Mouse (Mus musculus) layer of hippocampus, adult 18-20 months (tissue): ENCODE data around the gene Exd2. TPM values are rescaled to one million over a fixed set of nuclear protein-coding genes. Genes with fewer than 3 reads are reported as not detected.
"Not testable (repeated sequence)": the region's sequence is repeated elsewhere in the genome, so short reads cannot be mapped to it uniquely, and the experiment has no call there.

Source experiments
- DNase-seq, 2 experiments: peaks; one replicate each; pipeline ENCODE4 v3.0.0; 2022; ENCODE audit warnings: low spot score in 2 of 2
- long read RNA-seq: library from polyadenylated mRNA; stranded (forward); transcript quantifications from one replicate; pipeline ENCODE4 v2.0.0, GENCODE M21; 2021
- total RNA-seq, 2 experiments: library from RNA; stranded (reverse); gene quantifications; 2 replicates each; pipeline ENCODE4 v1.2.3; 2021

Gene Exd2
- 10 to 100 TPM; 92.1 to 92.7 TPM for total RNA-seq
- long read RNA-seq, full-length matches to known transcripts: 88 of 135 reads
- long read RNA-seq, partial matches to known transcripts: 4 of 135 reads
- long read RNA-seq, other reads (novel, unspliced or antisense): 43 of 135 reads

DNA sequence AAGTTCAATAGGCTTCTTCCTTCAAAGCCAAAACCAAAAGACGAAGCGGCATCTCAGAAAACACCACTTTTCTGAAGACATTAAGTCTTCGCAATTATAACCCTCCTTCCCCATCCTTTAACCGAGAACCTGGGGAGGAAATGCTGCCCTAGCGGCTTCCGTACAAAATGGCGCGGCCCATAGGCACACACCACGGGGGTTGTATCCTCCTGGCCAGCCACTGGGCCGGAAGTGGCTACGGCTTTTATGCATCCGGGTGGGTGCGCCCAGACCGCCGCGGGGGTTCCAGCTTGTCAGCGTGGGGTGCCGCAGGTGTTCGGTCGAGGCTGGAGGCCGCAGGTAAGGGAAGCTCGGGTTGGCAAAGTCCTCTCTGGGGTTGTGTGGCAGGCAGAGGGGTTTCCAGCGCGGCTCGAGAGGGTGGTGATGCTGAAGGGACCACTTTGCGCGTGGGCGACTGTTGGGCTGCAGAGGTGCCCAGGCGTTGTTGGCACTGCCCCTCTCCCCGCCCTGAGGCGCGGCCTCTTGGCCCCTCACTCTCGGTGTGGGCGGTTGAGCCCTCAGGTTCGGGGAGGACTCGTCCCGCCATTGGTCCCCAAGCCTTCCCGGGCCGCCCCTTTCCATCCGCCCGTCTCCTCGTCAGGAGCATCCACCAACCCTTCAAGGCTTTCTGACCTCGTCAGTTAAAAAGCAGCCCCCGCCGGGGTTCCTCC, at the start of gene Exd2:
Exd2 (plus strand) TSS at position 154 of the 710 bp plus-strand sequence.
- DNase-seq: peak; percentile 89 to 95

DNA sequence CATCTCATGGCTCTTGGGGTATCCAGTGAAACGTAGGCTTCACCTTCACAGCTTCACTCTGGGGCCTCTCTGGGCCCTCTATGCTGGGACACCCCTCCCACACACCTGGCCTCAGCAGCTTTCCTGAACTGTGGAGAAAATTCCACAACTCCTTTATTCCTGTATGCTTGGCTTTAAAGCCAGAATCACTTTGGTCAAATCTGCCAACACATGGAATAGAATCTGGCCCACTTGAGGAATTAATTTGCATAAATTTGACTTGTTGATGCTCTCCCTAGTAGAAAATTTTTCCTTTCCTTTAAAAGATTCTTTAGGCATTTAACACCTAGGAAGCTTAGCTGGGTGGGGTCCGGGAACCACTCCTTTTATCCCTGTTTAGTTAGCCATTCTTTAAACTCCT, 47.8 kb upstream of the Exd2 start:
- DNase-seq: no peak

- DNase-seq: no peak
These were observed 35.2 kb upstream of the Exd2 start for GRCm38 (mm10) chr12:80427683-80428082.

DNA sequence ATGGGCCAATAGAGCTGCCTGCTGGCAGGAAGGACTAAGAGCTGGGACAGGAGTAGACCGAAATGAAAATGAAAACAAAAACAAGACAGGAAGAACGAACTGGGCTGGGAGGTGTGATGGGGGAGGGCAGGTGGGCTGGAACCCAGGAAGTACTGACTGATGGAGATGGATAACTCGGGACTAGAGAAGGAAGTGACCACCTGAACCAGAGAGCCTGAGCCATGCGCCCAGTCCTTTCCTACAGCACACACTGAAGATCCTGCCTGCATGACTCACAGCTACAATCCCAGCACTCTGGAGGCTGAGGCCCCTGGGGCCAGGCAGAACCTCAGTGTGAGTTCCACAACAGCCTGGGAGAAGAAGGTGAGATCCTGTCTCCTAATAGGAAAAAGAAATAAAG, 29.6 kb upstream of the Exd2 start:
- no peak for DNase-seq

- peak in 1 of 2 experiments; percentile 28 for DNase-seq
These were observed 28.3 kb upstream of the Exd2 start for GRCm38 (mm10) chr12:80434601-80434960.

DNA sequence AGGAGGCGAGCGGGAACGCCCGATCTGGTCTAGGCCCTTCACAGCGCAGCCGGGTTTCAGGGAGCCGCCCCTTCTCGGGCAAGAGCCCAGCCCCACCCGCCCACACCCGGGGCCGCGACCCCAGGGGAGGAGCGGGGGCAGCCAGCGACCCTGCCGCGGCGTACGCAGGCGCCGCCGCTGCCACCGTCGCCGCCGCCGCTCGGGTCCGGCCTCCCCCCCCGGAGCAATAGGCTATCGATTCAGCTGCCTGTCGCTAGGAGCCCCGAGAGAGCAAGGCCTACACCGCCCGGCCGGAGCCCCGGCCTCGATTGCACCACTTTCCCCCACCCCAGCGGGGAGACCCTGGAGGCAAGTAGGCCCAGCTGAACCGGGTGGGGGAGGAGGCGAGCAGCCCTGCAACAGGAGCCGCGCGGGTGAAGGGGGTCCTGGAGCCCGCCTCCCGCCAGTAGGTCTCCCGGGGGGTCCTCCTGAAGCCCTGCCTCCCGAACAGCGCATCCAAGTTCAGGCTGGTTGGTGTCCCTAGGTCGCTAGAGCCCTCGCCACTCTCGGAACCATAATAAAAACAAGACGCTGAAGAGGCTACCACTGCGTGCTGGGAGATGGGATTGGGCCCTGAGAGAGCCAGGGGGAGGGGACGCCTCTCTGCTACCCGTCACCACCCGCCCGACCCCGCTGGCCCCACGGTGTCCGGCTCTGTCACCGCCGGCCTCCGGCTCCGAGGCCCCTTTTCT, 27.8 kb upstream of the Exd2 start:
- DNase-seq: peak; percentile 56 to 61

- DNase-seq: no peak
These were observed 27.0 kb upstream of the Exd2 start for GRCm38 (mm10) chr12:80435887-80436286.

DNA sequence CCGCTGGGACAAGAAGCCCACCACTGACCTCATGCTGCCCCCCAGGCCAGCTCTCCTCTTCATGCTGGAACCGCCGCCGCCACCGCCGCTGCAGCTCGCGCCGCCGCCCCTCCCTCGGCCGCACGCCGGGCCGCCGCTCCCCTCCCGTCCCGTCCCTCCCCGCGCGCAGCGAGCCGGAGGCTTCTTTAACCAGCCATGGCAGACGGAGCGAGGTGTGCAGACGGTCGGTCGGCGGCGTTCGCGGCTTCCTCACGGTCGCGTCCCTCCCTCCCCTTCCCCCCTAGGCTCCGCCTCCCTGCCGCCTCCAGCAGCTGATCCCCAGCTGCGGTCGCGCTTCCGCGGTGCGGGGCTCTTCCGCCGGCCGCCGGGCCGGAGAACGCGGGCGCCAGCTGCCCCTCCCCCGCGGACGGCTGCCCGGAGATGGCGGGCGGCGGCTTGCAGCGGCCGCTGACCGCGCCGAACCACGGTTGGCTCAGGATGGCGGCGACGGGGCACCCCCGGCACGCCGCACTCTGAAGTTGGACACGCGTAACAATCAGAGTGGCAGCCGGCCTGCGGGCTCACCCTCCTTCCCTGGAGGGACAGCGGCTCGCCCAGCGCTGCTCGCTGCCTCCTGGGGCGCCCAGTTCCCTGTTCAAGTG, 26.4 kb upstream of the Exd2 start, which contains the start of gene Dcaf5:
Dcaf5 (minus strand) TSS at position 266 of the 641 bp plus-strand sequence.
- DNase-seq: peak; percentile 68 to 85

DNA sequence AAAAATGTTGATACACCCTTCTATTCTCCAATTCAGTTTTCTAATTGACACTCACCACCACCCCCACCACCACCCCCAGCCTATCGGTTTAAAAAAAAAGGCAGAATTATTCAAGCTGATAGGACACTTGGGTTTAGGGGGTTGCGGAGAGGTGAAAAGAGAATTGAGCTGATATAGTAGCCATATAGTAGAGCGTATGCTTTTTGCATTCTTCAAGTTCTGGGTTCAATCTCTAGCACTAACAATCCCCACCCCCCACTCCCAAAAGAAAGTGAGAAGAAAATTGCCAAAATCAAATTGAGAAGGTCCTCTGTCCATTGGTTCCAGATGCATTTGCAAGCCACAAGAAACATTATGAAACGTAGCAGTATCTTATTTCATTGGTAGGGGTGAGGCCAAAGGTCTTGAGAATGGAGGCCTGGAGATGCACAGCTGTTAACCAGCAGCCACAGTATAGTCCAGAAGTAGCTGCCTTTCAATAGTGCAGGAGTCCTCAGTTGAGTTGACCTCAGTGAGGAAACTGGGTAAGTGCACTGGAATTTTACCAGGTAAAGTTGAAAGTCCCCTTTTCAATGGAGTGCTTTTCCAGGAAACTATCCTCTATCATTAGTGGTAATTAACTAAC, 25.7 kb upstream of the Exd2 start:
- DNase-seq: no peak

DNA sequence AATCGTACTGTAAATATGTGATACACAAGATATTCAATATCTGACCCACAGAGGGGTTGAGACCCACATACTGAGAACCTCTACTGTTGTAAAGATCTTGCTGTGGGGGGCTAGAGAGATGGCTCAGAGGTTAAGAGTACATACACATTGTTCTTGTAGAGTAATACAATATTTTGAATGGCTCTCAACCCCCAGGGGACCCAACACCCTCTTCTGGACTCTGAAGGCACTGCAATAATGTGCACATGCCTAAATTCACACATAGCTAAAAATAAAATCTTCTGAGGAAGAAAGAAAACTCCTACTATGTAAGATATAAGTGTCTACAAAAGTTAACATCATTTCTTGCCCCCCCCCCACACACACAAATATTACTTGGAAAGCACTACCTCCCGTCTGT, 21.9 kb upstream of the Exd2 start:
- no peak for DNase-seq

DNA sequence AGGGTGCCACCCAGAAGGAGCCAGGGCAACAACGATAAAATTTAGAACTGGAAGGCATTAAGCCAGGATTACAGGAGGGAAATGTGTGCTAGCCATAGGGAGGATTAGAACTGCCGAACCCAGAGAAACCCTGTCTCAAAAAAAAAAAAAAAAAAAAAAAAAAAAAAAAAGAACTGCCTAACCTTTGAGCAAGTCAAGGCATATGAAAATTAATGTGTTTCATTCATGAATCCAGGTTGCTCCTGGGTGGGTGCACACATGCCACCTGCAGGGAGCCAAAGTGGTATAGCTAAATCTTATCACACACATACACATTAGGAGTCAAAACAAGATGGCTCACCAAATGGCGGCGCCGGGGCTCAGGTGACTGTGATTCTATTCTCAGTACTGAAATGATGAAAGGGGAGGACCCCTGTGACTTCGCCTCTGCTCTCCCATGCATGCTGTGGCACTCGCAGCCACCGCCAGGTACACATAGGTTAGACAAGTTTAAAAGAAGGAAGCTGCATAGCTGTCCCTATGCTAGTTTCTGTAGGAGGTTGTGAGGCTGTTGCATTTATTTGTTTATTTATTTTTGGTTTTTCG, 18.3 kb upstream of the Exd2 start:
- no peak for DNase-seq

- no peak for DNase-seq
These were observed 9.4 kb upstream of the Exd2 start for GRCm38 (mm10) chr12:80453506-80453905.

DNA sequence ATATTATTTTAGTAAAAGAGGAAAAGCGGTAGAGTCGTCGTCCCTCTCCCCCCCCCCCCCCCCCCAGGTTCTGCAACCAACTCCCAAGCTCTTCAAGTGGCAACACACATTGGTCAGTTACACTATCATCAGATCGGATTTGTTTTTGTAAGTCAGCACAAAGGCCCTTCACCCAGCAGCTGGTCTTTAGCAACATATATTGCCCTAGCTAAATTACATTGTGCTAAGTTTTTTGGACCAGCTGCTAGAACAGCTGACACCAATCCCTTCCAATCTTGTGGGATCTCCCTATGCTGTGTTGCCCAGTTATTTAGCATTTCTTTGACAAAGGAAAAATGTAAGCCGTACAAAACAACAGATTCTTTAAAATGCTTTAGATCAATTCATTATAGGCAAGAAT, 4.9 kb upstream of the Exd2 start:
- no peak for DNase-seq

DNA sequence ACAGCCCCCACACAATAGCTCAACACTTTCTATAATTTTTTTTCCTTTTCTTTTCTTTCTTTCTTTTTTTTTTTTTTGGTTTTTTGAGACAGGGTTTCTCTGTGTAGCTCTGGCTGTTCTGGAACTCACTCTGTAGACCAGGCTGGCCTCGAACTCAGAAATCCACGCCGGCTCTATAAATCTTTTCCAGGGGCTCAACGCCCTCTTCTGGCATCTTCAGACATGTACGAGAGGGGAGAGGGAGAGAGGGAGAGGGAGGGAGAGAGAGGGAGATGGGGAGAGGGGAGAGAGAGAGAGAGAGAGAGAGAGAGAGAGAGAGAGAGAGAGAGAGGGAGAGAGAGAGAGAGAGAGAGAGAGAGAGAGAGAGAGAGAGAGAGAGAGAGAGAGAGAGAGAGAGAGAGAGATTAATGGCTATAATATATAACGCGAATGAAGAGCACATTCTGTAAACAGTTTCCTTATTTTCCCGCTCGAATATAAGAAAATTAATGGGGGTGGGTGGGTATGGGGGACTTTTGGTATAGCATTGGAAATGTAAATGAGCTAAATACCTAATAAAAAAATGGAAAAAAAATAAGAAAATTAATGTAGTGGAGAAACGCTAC, 501 bp upstream of the Exd2 start:
- not testable (repeated sequence) for DNase-seq

- DNase-seq: peak in 1 of 2 experiments; percentile 24
These were observed 873 bp downstream of the Exd2 start for GRCm38 (mm10) chr12:80463666-80464269.

DNA sequence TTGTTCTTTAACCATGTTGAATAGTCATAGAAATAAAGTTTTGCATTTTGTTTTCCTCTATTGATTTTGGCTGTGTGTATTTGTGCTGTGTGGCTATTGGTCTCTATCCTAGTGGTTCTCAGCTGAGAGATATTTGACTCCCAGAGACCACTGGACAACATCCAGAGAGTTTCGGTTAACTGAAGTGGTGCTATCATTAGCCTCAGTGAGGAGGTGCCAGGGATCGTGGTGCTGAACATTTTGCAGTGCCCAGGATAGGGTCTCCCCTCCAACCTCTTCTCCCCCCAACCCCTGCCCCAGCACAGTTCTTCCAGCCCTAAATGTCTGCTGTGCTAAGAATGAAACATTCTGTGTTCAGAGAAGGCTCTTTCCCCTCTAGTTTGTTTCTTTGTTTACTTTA, 7.3 kb downstream of the Exd2 start:
- DNase-seq: no peak

GRCm38 (mm10) chr12:80471926-80472325, 9.0 kb downstream of the Exd2 start:
- DNase-seq: no peak

DNA sequence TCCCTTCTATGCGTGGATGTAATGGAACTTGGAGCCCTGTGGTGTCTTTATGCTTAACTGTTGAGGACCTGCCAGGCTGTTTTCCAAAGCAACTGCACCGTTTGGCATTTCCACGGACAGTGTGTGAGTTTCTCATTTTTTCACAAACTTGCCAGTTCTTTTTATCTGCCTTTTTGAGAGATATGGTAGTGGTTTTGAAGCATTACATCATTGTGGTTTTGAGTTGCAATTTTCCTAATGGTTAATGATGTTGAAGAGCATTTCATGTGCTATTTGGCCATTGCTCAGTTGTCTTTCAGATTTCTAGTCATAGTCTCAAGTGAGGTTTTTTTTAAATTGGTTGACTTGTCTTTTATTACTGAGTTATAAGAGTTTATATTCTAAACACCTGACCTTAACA, 10.8 kb downstream of the Exd2 start:
- DNase-seq: no peak

DNA sequence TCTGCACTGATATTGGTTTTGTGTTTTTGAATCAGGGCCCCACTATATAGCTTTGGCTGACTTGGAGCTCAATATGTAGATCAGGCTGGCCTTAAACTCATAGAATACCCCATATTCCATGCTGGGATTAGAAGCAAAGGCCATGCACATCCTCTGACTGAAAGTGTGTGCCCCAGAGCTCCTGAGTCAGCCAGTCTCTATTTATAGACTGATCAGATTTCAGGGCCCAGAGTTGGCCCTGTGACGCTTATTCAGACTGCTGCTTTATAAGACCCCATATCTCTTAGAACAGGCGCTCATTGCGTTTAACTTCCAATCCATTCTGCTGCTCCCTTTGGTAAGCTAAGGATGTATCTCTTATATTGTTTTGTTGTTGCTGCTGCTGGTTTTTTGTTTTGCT, 17.1 kb downstream of the Exd2 start:
- no peak for DNase-seq

GRCm38 (mm10) chr12:80483397-80483796, 20.5 kb downstream of the Exd2 start:
- DNase-seq: no peak
